Mouse (Mus musculus) heart, postnatal 36 days (tissue): ENCODE measurements at regions not wholly inside any gene's neighbourhood (a gene's known extent, or its start where the extent isn't known, plus 50 kb on each side); places are given as distances from the start of the nearest gene placed in this dataset.

Source experiments
- DNase-seq, 2 experiments: peaks; one replicate each; pipeline ENCODE4 v3.0.0; 2021 to 2022
- intact Hi-C: fragments of 180-260 bp; cut with DNase I; formaldehyde crosslinking; loops from one replicate; pipeline ENCODE4 v1.15.1; 2025

DNA sequence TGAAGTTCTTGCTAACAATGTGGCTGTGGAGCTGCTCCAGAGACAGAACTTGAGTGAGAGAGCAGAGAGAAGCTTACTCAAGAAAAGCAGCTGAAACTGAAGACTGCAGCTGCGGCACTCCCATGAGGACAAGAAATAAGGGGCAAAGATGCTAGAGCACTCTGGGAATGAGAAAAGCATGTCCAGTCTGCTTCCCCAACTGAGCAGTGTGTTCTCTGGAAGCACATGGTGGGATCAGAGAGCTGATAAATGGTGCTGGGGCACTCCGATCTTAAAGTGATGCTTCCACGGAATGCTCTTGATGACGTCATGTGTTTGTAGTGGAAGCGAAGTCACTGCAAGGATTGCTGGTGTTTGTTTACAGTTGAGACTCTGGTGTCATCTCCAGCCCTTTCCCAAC, 186.1 kb upstream of the Phactr1 start:
- peak in 1 of 2 experiments; percentile 22 for DNase-seq
- intact Hi-C loops: no loop called here

DNA sequence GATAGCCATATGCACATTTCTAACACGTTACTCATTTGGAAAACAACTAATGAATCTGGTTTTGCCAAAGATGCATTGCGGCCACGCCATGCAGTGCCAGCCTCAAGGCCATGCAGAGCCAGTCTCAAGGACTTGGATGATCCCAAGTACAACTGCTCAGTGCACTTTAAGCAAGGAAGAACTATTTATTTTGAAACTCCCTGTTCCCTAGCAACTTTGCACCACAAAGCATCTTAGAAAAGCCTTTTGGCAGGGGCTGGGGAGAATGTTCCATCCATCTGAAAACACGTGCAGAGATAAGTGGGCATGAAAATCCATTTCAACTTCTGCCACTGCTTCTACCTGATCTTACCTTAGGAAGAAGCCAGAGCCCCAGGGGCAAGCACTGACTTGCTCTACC, 182.1 kb upstream of the Phactr1 start:
- intact Hi-C loops: no loop called here
- DNase-seq: peak in 1 of 2 experiments; percentile 31

DNA sequence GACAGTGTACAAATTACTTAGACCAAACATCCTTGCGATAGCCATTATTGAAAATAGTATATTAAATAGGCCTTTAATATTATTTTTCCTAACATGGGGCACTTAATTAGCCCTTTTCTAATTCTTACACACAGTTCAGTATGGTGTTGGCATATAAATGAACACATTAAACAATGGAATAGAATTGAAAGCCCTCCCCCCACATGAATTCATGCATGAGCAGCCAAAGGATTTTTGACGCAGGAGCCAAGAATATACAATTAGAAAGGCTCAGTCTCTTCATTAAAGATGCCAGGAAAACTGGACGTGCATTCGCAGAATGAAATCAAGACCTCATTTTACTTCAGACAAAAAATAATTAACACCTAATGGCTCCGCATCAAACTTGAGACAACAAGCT, 172.9 kb upstream of the Phactr1 start:
- DNase-seq: no peak
- intact Hi-C loops: no loop called here

DNA sequence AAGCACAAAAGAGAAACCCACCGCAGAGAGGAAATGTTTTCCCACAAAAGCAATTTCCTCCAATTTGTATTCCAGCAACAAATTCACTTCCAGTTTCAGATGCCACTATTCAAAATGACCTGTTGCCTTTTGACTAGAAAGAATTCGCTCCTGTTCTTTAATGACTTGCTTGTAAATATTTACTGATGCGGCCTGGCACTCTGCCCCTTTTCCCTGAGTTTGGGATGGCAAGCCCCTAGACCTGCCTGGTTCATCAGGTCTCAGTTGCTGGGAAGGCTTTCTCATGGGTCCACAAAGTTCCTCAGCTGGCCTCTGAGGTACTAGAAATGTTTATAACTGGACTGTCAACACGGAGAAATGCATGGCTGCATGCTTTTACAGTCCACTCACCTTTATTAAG, 161.7 kb upstream of the Phactr1 start:
- intact Hi-C loops: no loop called here
- no peak for DNase-seq

DNA sequence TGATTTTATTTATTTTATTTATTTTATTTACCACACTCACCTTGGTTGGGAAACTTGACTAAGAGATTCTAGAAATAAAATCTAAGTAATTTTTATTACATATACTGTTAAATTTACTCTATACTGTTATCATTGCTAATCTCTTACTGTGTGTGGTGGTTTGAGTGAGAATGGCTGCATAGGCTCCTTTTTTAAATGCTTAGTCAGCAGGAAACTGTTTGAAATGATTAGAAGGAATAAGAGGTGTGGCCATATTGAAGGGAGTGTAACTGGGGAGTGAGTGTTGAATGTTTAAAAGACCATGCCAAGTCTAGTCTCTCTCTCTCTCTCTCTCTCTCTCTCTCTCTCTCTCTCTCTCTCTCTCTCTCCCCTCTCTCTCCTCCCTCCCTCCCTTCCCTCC, 157.9 kb upstream of the Phactr1 start:
- DNase-seq: no peak
- intact Hi-C loops: no loop called here

DNA sequence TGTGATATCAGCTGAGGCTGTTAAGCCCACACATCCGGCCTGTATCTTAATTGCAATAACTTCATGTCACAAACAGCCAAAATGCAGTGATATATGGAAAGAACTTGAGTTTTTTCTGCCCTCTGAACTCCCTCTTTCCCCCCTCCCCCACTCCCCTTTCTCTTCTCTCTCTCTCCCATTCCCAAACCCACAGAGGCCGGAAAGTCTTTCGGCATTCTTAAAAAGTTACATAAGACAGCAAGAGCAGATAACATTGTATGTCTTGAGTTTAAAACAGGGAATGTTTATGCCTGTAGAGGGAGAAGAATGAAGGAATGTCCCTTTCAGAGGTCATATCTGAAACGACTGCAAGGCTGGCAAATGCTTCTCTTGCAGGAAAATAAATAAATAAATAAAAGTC, 154.3 kb upstream of the Phactr1 start:
- intact Hi-C loops: no loop called here
- no peak for DNase-seq

DNA sequence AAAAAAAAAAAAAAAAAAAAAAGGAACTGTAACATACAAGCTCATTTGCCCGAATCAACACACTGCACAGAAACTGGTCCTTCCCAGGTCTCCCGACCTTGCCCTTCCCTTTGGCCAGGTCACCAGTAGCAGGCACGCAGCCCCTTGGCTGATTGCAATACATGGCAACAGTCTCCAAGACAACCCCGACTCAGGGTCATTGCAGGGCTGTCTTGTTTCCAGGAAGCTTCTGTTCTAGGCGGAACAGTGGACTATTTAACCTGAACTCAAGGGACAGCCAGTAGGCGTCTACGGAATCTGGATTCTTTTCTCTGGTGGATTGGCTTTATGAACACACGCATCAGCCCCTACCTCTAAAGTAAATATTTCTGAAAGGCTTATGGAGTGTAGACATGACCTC, 153.5 kb upstream of the Phactr1 start:
- DNase-seq: peak; percentile 55 to 64
- intact Hi-C loops: no loop called here

DNA sequence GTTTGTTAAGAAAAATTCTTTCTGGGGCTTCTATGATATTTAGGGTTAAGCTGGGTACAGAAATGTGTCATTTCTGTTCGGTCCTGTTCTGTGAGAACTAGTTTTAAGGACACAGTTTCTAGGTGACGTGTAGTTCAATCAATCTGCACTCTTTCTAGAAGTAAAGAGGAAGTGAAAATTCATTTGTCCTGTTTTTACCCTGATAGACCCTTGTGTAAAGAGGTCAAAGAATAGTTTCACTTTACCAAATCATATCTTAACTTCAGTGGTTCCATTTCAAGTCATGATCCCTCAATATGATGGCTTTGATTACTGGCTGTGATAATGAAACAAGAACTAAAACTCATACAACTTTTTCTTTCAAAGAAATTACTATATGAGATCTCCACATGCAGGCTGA, 152.3 kb upstream of the Phactr1 start:
- intact Hi-C loops: no loop called here
- no peak for DNase-seq

DNA sequence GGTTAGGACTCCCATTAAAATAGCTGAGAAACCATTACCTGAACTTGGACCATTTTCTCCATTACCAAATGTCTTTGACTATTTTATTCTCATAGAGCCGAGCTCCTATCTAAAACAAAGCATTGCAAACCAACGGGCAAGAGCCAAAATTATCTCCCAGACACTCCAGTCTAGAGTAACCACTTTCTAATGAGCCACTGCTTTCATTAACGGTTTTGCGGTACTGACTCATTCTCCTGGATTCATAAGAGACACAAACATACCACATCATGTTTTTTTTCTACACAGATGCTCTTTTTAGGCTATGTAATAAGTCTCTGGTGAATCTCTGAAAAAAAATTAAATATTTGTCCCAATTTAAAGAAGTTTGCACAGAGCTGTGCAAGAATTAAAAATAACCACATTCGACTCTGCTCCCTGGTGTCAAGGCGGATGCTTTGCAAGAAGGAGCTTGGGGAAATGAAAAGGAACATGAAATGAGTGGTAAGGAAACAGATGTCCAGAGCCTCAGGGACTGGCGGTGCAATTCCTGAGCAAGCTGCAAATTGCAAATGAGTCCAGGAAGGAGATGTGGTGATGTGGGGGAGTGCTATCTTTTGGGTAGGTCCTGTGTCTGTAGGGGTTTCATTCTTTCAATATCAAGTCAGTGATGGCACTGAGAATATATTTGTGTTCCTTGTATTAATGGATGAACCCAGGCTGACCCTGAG, 143.8 kb upstream of the Phactr1 start:
- DNase-seq: peak in 1 of 2 experiments; percentile 18
- intact Hi-C loops: loop anchor here (5.0 kb wide), 1 partner anchor 134 kb away; no protein-coding TSS in a partner anchor

DNA sequence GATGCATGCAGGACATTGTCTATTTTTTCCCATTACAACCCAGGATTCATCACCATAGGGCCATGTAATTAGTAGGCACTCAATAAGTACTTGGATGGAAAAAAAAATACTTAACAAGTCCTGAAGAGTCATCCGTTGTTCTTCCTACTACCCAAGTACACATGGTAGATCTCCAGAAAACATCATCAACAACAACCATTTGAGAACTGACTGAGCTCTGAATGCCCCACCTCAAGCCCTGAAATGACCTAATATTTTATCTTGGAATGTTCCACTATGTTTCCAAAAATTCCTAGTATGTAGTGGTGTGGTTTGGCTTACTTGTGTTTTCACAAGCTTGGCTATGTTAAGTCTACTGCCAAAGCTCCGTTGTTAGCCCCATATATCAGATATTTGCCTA, 142.4 kb upstream of the Phactr1 start:
- no peak for DNase-seq
- intact Hi-C loops: loop anchor here (5.0 kb wide), 1 partner anchor 136 kb away; no protein-coding TSS in a partner anchor

DNA sequence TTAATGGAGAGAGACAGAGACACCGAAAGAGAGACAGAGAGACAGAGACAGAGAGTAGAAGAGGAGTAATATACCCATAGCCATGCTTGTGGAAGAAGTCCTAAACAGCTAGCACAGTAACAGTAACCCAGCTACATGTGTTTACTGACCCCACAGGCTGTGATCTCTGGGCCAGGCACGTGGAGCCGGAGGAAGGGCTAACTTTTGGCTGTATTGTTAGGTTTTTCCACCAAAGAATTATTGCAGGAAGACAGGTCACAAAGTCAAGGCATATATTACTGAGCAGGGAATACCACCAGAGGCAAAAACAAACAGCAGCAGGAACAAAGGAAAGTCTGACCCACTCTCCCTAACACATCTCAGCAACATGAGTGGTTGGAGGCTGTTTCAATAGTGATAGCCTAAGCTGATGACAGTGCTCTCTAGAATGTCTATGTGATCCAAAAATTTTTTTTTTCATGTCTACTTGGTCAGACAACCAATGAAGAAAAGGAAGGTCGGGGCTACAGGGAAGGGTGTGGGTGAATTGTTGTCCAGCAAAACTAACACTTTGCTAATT, 135.8 kb upstream of the Phactr1 start:
- intact Hi-C loops: no loop called here
- DNase-seq: no peak

DNA sequence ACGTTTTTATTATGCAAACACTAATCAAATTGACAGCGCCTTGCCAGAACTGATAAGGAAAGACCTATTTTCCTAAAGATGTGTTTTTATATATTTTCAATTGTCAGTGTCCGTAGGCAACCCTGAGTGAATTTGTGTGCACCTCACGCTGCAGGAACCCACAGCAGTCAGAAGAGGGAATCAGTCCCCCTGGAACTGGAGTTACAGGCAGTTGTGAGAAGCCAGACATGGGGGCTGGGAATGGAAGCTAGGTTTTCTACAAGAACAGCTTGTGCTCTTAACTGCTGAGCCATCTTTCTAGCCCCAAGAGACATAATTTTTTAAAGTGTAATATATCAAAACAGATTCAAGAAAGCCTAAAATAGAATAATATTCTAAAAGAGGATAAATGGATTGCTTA, 134.0 kb upstream of the Phactr1 start:
- intact Hi-C loops: no loop called here
- DNase-seq: no peak

DNA sequence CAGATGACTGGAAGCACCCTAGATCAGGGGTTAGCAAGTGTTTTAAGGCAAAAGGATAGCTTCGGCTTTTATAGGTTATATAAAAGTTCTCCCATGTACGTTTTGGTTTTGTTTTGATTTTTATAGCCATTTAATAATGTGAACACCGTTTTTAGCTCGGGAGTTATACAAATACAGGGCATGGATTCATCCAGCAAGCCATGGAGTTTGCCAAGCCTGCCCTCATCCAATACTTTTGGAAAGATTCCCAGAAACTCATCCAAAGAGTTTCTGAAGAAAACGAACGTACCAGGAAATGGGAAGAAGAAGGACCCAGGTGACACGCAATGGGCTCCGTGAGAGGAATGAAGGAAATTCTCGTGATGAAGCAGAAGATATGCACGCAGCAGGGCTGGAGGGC, 133.6 kb upstream of the Phactr1 start:
- intact Hi-C loops: no loop called here
- no peak for DNase-seq

DNA sequence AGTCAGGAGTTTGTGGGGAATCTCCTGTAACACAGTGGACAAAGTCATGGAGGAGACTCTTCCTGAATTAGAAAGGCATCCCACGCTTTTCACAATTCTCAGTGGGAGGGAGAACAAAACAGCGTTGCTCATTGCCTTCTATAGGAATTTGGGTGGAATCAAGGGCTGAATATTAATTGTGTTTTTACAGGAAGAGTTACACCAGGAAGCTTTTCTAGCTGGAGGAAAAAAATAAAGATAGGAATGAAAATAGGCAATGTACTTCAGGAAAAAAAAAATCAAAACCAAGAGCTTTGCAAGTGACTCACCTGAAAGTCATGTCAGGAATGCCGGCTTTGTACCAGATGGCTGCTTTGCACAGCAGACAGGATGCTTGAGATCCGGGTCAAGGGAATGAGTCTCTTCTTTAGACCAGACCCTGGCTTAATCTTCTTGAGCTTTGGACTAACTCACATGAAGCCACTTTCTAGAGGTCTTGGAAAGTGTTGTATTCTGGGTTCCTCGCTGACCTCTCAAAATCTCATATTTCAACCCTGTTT, 131.3 kb upstream of the Phactr1 start:
- peak in 1 of 2 experiments; percentile 37 for DNase-seq
- intact Hi-C loops: no loop called here

DNA sequence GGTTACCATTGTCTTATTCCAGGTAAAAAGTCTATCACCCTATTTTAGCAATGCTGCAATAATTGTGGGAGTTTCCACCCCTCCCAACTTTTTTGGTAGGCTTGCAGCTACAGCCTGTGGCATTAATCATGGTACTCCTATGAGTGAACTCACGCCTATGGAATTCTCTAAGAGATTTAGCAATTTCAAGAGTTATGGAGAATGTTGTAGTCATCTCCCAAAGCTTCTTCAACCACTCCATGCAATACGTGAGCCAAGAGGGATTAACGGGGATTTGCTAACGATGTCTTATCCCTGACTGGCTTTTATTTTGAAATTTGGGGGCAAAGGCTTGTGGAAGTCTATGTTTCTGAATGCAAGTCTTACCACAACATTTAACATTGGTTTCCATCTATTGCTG, 125.5 kb upstream of the Phactr1 start:
- intact Hi-C loops: no loop called here

DNA sequence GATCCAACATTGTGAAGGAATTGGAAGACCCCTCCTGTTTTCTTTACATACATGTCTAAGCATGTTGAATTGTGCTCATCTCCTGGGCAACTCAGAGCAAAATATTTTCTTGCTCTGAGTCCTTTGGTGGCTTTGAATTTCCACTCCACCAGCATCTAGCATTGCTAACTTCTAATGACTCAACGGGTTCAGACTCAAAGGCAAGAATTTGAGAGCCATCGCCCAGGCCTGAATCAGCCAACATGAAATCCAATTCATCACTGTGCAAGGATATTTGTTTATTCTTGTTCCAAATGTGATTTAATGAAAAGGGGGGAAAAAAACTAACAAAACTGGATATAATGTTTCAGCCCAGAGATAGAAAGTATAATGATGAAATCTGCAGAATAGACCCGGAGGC, 121.9 kb upstream of the Phactr1 start:
- no peak for DNase-seq
- intact Hi-C loops: no loop called here

More for the DNA sequence above, 125.5 kb upstream of the Phactr1 start:
- DNase-seq: no peak

DNA sequence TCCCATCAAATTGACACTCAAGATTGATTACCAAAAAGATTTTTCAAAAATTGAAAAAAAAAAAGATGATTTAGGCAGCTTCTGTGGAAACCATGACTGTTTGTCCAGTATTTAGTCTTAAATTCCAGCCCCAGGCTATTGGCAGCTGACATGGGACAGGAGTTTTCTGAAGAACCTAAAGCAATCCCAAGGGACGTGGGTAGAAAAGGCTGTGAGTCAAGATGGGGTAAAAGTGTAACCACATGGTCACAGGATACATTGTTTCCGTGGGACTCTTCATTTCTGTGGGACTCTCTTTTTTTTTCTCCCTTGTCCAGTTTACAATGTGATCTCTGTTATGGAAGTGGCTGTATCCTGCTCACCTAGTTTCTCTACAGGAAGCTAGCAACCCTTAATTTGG, 119.0 kb upstream of the Phactr1 start:
- intact Hi-C loops: no loop called here

DNA sequence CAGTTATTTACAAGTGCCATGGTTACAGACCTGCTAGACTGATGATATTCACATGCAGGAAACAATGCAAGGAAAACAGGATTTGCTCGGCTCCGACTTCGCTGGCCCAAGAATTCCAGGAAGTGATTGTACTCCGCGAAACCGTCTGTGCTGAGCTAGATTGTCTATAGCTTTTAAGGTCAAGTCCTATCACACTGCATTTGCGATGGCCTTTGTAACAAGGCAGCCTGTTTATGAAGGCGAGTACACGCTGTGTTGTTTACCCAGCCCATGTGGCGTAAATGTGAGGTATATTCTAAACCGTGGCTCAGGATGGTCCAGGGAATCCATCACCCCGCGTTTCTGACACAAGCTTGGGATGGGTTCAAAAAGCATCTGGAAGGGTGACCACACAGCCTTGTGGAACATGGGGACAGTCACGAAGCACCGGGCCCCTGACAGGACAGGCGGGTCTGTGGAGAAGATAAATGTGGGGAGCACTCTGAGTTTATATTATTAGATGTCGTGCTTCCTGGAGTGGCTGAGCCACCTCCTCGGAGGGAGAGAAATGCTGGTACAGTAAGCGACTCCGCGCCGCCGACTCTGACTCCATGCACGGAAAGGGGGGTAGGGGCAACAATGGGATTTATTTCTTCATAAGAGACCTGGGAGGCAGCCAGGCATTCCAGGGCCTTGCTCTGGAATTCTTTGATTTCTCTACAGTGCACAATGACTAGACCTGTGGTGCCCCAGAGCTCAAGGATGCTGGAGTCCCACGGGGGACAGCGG, 114.9 kb upstream of the Phactr1 start:
- DNase-seq: peak in 1 of 2 experiments; percentile 9
- intact Hi-C loops: no loop called here

More for the DNA sequence above, 119.0 kb upstream of the Phactr1 start:
- DNase-seq: no peak

DNA sequence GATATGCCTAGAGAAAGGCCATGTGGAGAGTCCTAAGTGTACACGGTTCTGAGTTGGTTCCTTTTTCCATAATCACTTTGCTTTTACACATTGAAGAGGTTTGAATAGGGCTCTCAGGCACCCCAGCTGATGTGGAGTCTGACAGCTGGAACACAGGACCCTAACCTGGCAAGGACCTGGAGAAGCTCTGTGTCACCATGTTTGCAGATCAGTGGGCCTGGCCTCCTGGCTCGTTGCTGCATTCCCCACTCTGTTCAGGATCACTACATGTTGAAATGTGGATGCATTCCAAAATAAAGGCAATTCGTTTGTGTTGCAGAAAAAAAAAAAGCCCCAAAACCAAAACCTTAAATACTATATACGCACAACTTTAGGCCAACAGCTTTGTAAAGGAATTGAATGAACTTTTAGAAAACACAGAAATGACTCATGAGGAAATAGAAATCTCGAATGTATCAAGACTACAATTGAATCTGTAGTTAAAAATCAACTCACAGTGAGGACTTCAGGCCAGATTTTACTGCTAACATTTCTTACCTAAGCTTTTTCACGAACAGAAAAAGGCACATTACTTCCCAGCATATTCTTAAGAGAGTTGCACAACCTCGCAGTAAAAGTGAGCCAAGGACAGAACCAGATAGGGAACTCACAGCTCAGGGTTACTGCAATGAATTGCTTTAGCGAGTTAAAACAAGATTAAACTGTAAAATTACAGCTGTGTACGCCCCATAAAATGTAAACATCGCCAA, 109.6 kb upstream of the Phactr1 start:
- no peak for DNase-seq
- intact Hi-C loops: no loop called here

DNA sequence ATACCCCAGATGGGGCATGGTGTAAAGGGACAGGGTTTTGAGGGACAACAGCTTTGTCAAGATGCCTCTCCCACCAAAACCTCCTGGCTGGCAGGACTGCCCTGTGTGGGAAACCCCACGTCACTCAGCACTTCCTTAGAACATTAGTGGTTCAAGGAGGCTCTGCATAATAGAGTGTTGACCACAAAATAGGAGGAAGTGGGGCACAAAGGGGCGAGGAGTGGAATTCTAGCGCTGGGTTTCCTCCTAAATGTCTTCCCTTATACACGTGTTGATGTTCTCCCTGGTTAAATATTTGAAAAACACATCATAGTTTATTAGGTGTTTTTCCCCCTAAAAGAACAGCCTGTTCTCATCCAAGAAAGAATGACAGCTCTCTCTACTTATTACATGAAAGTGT, 106.2 kb upstream of the Phactr1 start:
- intact Hi-C loops: no loop called here
- no peak for DNase-seq
